Mouse (Mus musculus) heart, postnatal 10 days (tissue): ENCODE measurements at regions not wholly inside any gene's neighbourhood (a gene's known extent, or its start where the extent isn't known, plus 50 kb on each side); places are given as distances from the start of the nearest gene placed in this dataset.

Source experiments
- DNase-seq, 2 experiments: peaks; one replicate each; pipeline ENCODE4 v3.0.0; 2021
- intact Hi-C: fragments of 180-260 bp; cut with DNase I; formaldehyde crosslinking; loops from one replicate; pipeline ENCODE4 v1.15.1; 2025

- DNase-seq, result no peak
- intact Hi-C loops, result no loop called here
These were observed 504.8 kb downstream of the Tbc1d22a start for GRCm38 (mm10) chr15:86719088-86719487.

- no peak for DNase-seq
- intact Hi-C loops, result no loop called here
These were observed 506.9 kb downstream of the Tbc1d22a start for GRCm38 (mm10) chr15:86721131-86721530.

- intact Hi-C loops, result no loop called here
- no peak for DNase-seq
These were observed 523.7 kb downstream of the Tbc1d22a start for GRCm38 (mm10) chr15:86737945-86738344.

GRCm38 (mm10) chr15:86738356-86738755, 524.1 kb downstream of the Tbc1d22a start:
- intact Hi-C loops, result no loop called here
- no peak for DNase-seq

- intact Hi-C loops, result no loop called here
These were observed 524.5 kb downstream of the Tbc1d22a start for GRCm38 (mm10) chr15:86738776-86739175.

GRCm38 (mm10) chr15:86751436-86752136, 537.3 kb downstream of the Tbc1d22a start:
- intact Hi-C loops, result no loop called here

More at GRCm38 (mm10) chr15:86738776-86739175, 524.5 kb downstream of the Tbc1d22a start:
- no peak for DNase-seq

GRCm38 (mm10) chr15:86763581-86764375, 549.5 kb downstream of the Tbc1d22a start:
- no peak for DNase-seq
- intact Hi-C loops, result no loop called here

More at GRCm38 (mm10) chr15:86751436-86752136, 537.3 kb downstream of the Tbc1d22a start:
- peak; percentile 16 to 32 for DNase-seq

GRCm38 (mm10) chr15:86767623-86768022, 553.4 kb downstream of the Tbc1d22a start:
- DNase-seq, result no peak
- intact Hi-C loops, result no loop called here

- DNase-seq, result no peak
- intact Hi-C loops, result no loop called here
These were observed 558.8 kb downstream of the Tbc1d22a start for GRCm38 (mm10) chr15:86773041-86773440.

GRCm38 (mm10) chr15:86777998-86778397, 563.7 kb downstream of the Tbc1d22a start:
- intact Hi-C loops, result no loop called here

GRCm38 (mm10) chr15:86781160-86781559, 566.9 kb downstream of the Tbc1d22a start:
- intact Hi-C loops, result no loop called here
- DNase-seq, result no peak

More at GRCm38 (mm10) chr15:86777998-86778397, 563.7 kb downstream of the Tbc1d22a start:
- no peak for DNase-seq

GRCm38 (mm10) chr15:86794716-86795115, 580.5 kb downstream of the Tbc1d22a start:
- DNase-seq, result no peak
- intact Hi-C loops, result no loop called here

- DNase-seq, result no peak
- intact Hi-C loops, result no loop called here
These were observed 584.4 kb downstream of the Tbc1d22a start for GRCm38 (mm10) chr15:86798474-86799178.

- DNase-seq, result peak; percentile 3 to 4
- intact Hi-C loops, result no loop called here
These were observed 593.2 kb downstream of the Tbc1d22a start for GRCm38 (mm10) chr15:86807296-86808080.

GRCm38 (mm10) chr15:86811821-86812220, 597.6 kb downstream of the Tbc1d22a start:
- no peak for DNase-seq
- intact Hi-C loops, result no loop called here

- intact Hi-C loops, result no loop called here
These were observed 600.7 kb downstream of the Tbc1d22a start for GRCm38 (mm10) chr15:86814808-86815421.

GRCm38 (mm10) chr15:86835996-86836395, 621.7 kb downstream of the Tbc1d22a start:
- DNase-seq, result peak in 1 of 2 experiments; percentile 2
- intact Hi-C loops, result no loop called here

More at GRCm38 (mm10) chr15:86814808-86815421, 600.7 kb downstream of the Tbc1d22a start:
- DNase-seq, result peak; percentile 1 to 4

- intact Hi-C loops, result no loop called here
- no peak for DNase-seq
These were observed 638.1 kb downstream of the Tbc1d22a start for GRCm38 (mm10) chr15:86852161-86852870.

- no peak for DNase-seq
- intact Hi-C loops, result no loop called here
These were observed 644.2 kb downstream of the Tbc1d22a start for GRCm38 (mm10) chr15:86858356-86858906.
